Comparison of ENCODE assay signal across 15 mouse cellular contexts in genomic region chr4:101669161-101669560, GRCm38 (mm10). TPM values are rescaled to one million over a fixed set of nuclear protein-coding genes. Genes with fewer than 3 reads are reported as not detected.
"Had no signal": no experiment of that assay in that cellular context is flagged by ENCODE, and none has a peak within 500 bp of the region (broad histone marks: within the 10 kb centered on the region; RNA-seq: fewer than 3 reads in every experiment).

No protein-coding gene starts in this region.

- ATAC-seq: intestine, postnatal 0 days had no signal

- H3K27me3 ChIP-seq: limb, embryonic 13.5 days; liver, embryonic 13.5 days; midbrain, embryonic 12.5 days; neural tube, embryonic 15.5 days; stomach, embryonic 15.5 days had no signal

- H3K4me3 ChIP-seq: layer of hippocampus, adult 2 months; limb, embryonic 13.5 days; liver, embryonic 13.5 days; midbrain, embryonic 12.5 days; neural tube, embryonic 15.5 days; stomach, embryonic 15.5 days had no signal

- H3K27ac ChIP-seq: layer of hippocampus, adult 2 months; limb, embryonic 13.5 days; liver, embryonic 13.5 days; midbrain, embryonic 12.5 days; neural tube, embryonic 15.5 days; stomach, embryonic 15.5 days had no signal

- H3K36me3 ChIP-seq: limb, embryonic 13.5 days; midbrain, embryonic 12.5 days; neural tube, embryonic 15.5 days; stomach, embryonic 15.5 days had no signal

- H3K9me3 ChIP-seq: liver, embryonic 13.5 days; neural tube, embryonic 15.5 days; stomach, embryonic 15.5 days had no signal

- H3K4me2 ChIP-seq: limb, embryonic 13.5 days; liver, embryonic 13.5 days; midbrain, embryonic 12.5 days; neural tube, embryonic 15.5 days; stomach, embryonic 15.5 days had no signal

- H3K9ac ChIP-seq: limb, embryonic 13.5 days; liver, embryonic 13.5 days; midbrain, embryonic 12.5 days; neural tube, embryonic 15.5 days; stomach, embryonic 15.5 days had no signal

- DNase-seq: kidney, postnatal 4 days; left cerebral cortex, postnatal 4 days; liver, embryonic 13.5 days; lung, adult 18-20 months; lung, postnatal 10 days; retina, postnatal 1 day; right cerebral cortex, postnatal 4 days; thymus, postnatal 4 days had no signal

- H3K4me1 ChIP-seq: limb, embryonic 13.5 days; liver, embryonic 13.5 days; stomach, embryonic 15.5 days had no signal

RNA-seq across cellular contexts. Expression of gene Lepr, which starts 48.0 kb away (rescaled TPM):
- total RNA-seq: megakaryocyte-erythroid progenitor cell, adult 5-6 weeks had no signal
